Mouse (Mus musculus) ovary, postnatal 14 days (tissue): ENCODE measurements at regions not wholly inside any gene's neighbourhood (a gene's known extent, or its start where the extent isn't known, plus 50 kb on each side); places are given as distances from the start of the nearest gene placed in this dataset.

Experiments
- DNase-seq: peaks from one replicate; pipeline ENCODE4 v3.0.0; 2022; ENCODE audit warnings: low spot score

DNA sequence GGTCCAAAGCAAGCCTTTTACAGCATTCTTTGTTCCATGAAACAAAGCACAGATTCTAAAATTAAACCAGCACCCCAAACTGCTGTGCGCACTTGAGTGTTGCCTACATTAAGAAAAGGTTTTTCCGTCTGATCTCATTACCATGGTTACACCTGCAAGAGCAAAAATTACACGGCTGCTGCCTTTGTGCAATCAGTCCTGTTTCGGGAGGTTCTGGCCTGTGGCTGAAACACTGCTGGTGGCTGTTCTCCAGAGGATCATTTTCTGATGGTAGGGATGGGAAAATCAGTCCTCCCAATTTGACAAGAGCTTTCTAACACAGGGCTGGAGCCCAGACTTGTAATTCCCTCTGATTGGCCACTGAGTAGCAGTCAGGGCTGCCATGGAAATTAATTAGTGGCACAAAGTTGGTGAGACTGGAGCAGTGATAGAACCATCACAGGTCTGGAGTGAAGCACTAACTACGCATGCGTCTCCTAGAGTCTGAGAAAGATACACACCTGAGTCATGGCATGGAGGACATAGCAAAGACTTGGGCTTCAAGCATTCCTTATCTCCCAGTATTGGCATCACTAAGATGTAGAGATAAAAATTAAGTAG lies 114.8 kb upstream of the Fam49a start:
- no peak for DNase-seq

DNA sequence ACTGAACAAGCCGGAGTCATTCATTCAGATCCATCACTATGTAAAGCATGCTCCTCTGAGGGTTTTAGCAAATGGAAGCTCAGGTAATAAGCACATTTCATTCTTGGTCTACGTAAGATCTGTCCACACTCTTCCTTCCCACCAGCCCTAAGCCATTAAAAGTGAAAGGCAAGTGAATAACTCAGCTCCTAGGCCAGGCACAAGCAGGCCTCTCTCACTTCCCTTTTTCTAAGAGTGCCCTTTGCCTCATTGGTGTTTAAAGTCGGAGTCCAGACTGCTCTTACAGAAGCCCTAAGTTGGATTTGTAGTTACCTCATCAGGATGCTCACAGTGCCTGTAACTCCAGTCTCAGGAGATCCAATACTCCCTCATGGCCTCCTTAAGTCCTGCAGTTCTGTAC lies 114.1 kb upstream of the Fam49a start:
- no peak for DNase-seq

DNA sequence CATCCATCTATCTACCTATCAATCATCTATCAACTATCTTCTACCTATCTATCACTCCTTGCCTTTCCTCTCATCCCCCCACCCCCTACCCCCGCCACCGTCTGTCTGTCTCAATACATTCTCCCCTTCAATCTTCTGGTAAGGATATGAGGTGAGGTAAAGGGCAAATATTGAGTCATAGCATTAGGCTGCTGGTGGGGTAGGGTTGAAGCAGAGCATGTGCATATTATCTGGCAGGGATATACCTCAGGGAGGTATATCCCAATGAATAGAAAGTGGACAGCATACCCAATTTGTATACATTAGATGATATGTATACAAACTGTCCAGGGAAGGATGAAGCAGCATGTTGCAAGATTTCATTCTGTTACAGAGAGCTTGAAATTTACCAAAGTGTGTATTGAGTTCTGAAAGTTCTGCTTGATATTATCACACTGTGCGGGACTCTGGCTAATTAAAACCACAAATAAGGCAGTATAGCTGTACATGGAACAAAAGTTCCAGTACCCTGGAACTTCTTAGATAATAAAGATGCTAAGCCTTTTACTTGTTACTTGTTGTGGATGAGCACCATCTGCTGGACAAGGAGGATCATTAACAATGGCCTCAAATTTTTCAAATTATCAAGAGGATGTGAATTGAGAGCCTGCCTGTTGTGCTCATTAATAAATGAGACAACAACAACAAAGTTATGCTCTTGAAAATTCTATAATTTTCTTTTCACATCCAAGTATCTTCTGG lies 113.1 kb upstream of the Fam49a start:
- DNase-seq, result peak; percentile 7

DNA sequence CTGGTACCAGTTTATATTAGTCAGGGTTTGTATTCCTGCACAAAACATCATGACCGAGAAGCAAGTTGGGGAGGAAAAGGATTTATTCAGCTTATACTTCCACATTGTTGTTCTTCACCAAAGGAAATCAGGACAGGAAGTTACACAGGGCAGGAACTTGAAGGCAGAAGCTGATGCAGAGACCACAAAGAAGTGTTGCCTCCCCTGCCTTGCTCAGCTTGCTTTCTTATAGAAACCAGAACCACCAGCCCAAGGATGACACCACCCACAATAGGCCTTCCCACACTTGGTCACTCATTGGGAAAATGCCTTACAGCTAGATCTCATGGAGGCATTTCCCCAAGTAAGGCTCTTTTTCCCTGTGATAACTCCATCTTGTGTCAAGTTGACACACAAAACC lies 97.5 kb upstream of the Fam49a start:
- DNase-seq, result no peak

DNA sequence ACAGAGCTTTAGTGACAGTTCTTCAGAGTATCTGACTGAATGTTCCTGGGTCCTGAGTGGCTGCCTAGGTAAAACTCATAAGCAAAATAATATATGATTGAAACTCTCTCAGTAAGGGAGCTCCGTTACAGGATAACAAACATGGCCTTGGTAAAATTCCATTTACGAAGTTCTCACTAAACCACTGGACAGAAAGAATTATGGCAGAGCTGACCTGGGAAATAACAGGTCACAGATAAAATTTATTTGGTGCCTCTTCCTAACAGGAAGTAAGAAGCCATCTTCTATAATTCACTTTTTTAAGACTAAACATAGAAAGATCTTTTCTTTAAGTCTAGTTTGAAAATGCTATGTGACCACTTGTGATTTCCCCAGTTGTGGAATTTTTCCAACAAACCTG lies 91.4 kb upstream of the Fam49a start:
- no peak for DNase-seq

DNA sequence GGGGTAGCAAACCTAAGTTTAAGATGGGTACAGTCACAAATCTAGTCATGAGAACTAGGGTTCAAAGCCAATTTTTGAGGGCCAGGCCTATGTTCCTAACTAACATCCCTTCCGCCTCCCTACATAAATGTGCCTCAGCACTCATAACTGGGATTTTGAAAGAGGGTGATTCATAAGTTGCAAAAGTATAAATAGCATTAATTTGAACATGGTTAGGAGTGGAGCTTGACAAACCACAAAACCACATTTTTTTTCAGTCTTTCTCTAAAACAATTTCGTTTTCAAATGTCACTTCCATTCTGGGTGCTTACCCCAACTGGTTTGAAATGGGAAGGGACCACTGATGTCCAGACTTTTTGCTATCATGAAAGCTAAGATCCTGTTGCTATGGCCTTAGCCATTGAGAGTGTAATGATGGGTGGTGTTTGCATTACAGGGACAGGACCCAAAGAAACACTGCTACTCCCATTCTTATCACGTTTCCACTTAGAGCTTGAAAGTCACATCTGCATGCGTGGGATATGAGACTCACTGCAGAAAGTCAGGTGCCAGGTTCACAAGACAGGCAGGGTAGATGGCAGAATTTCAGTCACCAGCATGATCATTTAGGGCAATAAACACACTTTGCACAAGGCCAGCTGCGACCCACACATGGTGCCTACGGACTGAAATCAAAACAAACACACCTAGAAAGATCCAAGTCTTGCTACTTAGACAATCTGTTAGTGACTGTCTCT lies 89.7 kb upstream of the Fam49a start:
- DNase-seq, result no peak

DNA sequence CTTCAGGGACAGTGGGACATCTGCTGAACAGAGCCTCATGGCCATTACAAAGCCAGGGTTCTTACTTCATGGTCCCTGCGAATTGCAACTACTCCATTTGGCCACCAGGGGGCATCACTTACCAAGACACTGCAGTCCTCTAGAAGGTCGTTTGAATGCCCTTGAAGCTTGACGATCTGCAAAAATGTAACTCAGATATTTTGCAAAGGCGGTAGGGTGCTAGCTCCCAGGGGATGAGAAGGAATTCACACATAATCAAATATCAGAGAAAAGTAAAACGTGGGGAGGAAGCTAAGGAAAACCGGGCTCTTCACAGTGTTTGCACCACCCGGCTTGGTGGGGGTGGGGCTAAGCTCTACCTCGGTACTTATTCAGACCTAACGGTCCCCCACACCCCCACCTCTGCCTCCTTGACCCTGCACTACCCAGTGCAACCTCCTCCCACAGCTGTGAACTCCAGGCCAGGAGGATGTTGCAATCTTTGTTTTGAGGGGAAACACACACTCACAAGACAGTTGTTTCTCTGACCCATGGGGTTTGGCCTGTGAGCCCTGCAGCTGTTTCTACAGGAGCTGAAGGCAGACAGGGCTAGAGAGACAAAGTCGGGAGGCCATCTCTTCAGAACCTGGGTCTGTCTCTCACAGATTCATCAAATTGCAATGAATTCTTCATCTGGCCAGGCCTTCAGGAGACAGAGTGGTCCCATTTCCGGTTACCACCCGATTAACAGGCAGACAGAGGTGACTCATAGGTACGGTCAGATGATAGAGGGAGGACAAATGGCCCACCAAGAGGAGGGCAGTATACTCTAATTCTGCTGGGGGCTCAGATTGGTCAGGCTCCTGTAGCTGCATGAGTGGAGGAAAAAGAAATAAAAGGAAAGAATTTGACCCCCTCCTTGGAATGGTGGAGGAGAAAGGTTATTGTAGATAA lies 85.3 kb upstream of the Fam49a start:
- DNase-seq, result peak; percentile 72

DNA sequence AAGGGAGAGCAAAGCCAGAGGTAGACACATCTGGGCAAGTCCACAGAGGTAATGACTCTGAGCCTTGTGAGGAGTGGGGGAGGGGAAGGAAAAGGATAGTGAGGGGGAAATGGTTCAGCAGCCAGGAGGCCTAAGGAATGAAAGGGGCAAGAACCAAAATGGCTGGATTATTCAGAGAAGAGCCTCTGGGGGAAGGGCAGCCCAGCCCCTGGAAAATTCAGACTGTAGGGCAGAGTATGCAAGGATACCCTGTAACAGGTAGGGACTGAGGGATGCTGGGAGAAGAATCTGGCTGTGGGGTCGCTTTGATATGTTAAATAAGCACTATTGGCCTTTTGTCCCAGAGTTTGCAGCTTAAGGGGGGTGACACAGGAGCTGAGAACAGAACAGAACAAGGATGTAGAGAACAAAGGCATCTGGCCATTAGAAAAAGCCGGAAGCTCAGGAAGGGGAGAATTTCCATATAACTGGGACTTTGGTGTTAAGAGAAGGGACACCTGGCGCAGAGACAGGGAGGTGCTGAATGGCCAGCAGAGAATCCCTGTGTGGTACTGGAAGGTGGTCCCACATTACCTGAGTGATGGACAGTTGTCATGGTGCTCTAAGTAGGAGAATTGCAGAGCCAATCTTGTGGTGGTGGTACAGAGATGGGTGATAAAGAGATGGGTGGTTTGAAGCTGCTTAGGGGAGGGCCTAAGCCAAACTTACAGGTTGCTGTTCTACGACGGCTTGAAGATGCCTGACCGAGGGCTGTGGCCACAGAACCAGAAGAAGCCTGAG lies 84.5 kb upstream of the Fam49a start:
- DNase-seq, result no peak

DNA sequence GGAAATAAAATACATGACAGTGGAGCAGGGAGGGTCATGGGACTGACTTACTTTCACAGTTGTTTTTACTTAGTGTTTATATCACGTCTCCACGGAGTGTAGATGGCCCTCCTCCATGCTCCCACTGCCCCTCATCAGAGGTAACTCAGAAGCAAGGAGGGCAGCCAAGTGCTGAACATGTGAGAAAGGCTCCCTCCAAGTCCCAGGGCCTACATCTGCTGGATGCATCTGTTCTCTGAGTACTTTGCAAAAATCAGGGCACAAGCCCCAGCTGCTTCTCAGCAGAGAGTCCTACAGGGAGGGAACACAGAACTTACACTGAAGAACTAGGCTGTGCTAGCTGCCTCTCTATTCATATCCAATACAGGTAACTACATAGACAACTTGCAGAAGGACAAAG lies 83.5 kb upstream of the Fam49a start:
- DNase-seq, result no peak

DNA sequence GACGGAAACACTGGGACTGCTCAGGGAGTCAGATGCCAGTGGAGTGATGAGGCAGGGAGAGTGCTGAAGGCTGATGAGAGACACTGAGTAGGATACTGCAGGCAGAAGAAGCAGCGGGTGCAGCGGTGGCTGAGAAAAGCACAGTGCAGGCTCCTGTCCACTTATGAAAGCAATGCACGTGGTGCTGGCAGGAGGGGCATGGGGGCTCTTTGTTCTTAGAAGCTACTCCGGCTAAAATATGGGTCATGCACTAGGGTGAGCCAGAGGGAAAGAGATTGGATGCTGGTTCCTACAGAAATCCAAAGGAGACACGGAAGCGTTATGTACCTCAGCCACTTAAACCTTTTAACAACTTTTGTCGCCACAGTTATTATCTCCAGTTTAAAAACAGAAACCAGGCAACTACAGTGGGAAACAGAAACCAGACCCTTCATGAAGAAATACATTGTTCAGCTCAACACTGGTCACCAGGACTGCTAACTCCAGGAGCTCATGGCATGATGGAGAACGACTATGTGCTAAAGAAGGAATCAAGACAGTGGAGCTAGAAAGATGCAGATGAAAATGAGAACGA lies 82.6 kb upstream of the Fam49a start:
- DNase-seq, result no peak

DNA sequence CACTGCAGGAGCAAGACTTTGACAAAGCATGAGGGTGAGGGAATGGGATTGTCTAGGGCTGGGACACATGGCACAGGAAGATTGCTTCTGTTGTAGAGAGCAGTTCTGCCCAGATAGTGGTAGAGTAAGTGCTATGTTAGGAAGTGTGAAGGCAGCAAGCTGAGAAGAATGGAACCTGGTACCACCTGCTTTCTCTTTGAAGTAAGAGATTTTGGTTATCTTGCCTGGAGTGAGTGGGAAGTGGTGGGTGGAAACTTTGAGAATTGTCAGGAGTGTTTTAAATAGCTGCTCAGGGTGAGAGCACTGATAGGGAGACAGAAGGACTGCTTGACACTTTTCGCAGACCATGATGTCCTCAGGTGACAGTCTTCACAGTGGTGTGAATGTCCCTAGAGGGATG lies 81.0 kb upstream of the Fam49a start:
- no peak for DNase-seq

DNA sequence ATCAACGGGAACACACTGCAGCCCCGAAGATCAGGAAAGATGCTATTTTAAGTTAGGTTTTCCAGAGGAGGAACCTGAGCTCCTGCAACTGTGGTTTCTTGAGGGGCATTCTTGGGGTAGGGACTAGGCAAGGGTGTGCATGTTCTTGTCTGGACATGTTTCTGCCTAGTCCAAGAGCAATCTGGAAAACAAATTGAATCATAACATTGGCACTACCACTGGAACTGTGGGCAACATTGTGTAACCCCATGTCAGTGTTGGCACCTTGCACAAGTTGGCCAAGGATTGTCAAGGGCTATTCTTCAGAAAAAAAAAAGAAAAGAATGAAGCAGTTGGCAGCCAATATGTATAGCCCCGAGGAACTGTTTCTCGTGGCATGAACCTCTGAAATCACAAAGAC lies 80.3 kb upstream of the Fam49a start:
- no peak for DNase-seq

DNA sequence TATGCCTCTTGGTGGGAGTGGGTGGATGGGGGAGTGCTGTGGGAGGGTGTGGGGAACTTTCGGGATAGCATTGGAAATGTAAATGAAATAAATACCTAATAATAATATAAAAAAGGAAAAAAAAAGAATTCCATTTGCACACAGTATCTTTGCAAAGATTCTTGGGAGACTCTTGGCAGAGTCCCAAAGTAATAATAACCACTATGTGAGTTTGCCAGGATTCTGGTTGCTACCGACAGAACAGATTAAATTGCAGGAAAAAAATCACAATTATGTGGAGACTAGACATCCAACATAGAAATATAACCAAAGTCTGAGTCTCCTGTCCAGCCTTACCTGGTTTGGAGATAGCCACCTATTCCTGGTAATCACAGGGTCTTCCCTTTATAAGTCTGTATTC lies 75.6 kb upstream of the Fam49a start:
- DNase-seq, result no peak

DNA sequence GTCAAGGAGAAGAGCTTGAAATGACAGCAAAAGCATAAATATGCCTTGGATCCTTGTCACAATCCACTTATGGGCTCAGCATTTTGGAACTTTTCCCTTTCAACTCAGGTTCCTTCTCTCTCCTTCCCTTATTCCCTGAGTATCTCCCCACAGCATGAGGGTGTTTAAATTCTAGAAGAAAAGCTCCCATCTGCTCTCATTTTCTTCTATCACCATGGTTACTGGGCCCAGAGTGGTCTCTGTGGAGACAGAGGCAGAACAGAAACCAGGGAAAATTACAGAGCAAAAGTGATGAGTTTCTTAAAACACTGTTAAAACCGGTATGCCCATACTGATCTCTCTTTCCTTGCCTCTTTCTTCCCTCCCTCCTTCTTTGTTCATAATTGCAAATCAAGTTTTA lies 66.9 kb upstream of the Fam49a start:
- no peak for DNase-seq

DNA sequence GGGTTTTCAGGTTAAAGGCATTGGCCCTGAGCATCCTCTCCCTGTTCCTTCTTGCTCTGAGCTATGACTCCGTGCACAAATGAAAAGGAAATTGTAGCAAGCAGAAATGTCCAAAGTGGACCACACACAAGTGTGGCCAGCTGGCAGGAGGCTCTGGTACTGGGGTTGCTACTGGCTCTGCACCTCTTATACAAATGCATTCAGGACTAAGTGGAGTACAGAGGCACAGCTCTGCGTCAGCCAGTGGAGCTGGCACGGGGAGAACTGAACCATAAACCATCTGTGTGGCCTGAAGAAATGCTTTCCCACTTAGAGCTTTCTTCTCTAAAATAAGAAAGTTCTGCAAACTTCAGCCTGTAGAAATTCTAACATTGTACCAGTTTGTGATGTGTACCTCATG lies 65.3 kb upstream of the Fam49a start:
- no peak for DNase-seq

DNA sequence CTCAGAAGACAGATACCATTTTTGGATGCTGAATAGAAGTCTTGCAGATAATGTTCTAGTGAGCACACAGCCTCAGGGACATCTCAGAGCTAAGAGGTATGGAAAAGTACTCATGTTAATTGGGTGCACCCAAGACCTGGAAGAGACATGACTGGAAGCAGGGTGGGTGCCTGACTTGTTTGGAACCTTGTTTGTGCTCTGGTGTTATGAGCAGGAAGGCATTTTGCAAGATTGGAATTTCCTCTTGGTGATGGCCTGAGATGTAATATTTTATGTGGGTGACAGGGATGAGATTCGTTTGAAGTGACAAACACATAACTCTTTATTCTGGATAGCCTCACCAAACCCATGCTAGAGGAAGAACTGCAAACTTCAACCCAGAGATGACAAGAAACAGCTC lies 53.7 kb upstream of the Fam49a start:
- no peak for DNase-seq
